Mouse (Mus musculus) bone marrow, adult 2 months (tissue): ENCODE results near the gene Klhl26.

Experiments used
- CTCF ChIP-seq: fragments of 200-500 bp; IDR thresholded peaks from 2 replicates; pipeline ENCODE4 v1.5.1; 2011; ENCODE audit warnings: low read length, control low read depth; ENCODE audit not compliant: control insufficient read depth, insufficient read depth
- POLR2A ChIP-seq: fragments of 200-500 bp; IDR thresholded peaks from 2 replicates; pipeline ENCODE4 v1.6.1; 2011; ENCODE audit warnings: low read depth, mild to moderate bottlenecking, control low read depth, low read length, borderline replicate concordance; ENCODE audit not compliant: control insufficient read depth

GRCm38 (mm10) chr8:70495771-70496062, 18.9 kb upstream of the Klhl26 start:
- TF ChIP-seq POLR2A = no peak
- no peak for TF ChIP-seq CTCF
